9 mouse cellular contexts compared by ENCODE assay signal in the genomic region with DNA sequence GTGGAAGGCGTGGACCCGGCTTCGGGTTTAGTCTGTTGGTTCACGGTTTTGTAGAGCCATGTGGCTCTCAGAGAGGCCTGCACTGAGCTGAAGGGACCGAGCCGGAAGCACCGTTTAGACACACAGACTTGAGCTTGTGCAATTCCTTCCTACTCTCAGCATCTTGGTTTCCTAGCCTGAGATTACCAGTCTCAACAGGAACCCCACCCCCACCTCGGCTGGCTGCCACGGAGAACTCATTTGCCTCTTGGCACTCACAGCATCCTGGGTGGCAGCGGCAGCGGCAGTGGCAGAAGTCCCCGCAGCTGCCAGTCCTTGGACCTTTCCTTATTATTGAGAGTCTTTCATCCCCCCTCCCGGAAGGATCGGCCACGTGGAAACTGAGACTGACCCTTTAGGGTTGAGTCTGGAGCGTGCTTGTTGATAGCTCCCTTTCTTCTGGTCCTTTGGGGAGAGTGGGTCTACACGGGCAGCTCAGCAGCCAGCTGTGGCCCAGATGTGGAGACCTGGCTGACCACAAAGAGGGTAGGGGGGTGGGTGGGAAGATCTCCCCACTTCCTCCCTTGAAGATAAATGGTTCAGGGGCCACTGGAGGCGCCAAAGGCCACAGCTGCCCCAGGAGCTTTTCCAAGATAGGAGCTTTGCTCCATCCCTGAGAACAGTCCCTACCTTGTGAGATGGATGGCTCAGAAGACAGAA. TPM values are rescaled to one million over a fixed set of nuclear protein-coding genes. Genes with fewer than 3 reads are reported as not detected.
A peak's percentile ranks its signal among the peaks of the same experiment; 100 is the strongest.
DNase-seq lines count a peak whose midpoint lies in the region; ATAC-seq and TF ChIP-seq lines count a peak whose summit lies in the region.
"Had no signal": no experiment of that assay in that cellular context is flagged by ENCODE, and none has a peak within 500 bp of the region (broad histone marks: within the 10 kb centered on the region; RNA-seq: fewer than 3 reads in every experiment).

No protein-coding gene starts in this region.

- no peak overlapping the region for H3K4me3 ChIP-seq in forebrain, postnatal 0 days (ENCODE audit: low read depth, low read length)
- no peak overlapping the region for H3K4me3 ChIP-seq in forebrain, embryonic 11.5 days (ENCODE audit: low read depth, low read length)
- no peak overlapping the region for H3K4me3 ChIP-seq in lung, embryonic 15.5 days
- no peak overlapping the region for H3K4me3 ChIP-seq in intestine, postnatal 0 days (ENCODE audit: low read depth, low read length)
- H3K4me3 ChIP-seq in midbrain, embryonic 11.5 days (ENCODE audit: low read depth, low read length), result no peak overlapping the region
- H3K4me3 ChIP-seq: embryonic facial prominence, embryonic 15.5 days had no signal

- H3K36me3 ChIP-seq in forebrain, postnatal 0 days (ENCODE audit: insufficient read depth), result no peaks in the 10 kb centered on the region
- no peaks in the 10 kb centered on the region for H3K36me3 ChIP-seq in forebrain, embryonic 11.5 days (ENCODE audit: control insufficient read depth, insufficient read depth, low read length)
- no peaks in the 10 kb centered on the region for H3K36me3 ChIP-seq in lung, embryonic 15.5 days
- no peaks in the 10 kb centered on the region for H3K36me3 ChIP-seq in intestine, postnatal 0 days (ENCODE audit: control insufficient read depth, insufficient read depth)
- H3K36me3 ChIP-seq in midbrain, embryonic 11.5 days (ENCODE audit: control insufficient read depth, insufficient read depth, low read length), result no peaks in the 10 kb centered on the region
- H3K36me3 ChIP-seq: embryonic facial prominence, embryonic 15.5 days had no signal

- peak; percentile 69 for DNase-seq in forebrain, postnatal 0 days
- no peak for DNase-seq in forebrain, embryonic 11.5 days (ENCODE audit: low spot score)
- peak; percentile 10 for DNase-seq in CD4-positive helper T cell, adult 2 months (ENCODE audit: low read depth, low spot score)
- DNase-seq in midbrain, embryonic 11.5 days (ENCODE audit: low spot score, missing footprints), result no peak
- DNase-seq in yolk sac, embryonic 10.5 days (ENCODE audit: low spot score), result no peak

- no peak overlapping the region for H3K9ac ChIP-seq in forebrain, postnatal 0 days
- no peak overlapping the region for H3K9ac ChIP-seq in forebrain, embryonic 11.5 days (ENCODE audit: low read length)
- H3K9ac ChIP-seq in lung, embryonic 15.5 days, result no peak overlapping the region
- H3K9ac ChIP-seq in intestine, postnatal 0 days (ENCODE audit: low read depth, low read length), result no peak overlapping the region
- H3K9ac ChIP-seq in midbrain, embryonic 11.5 days (ENCODE audit: low read length), result no peak overlapping the region
- H3K9ac ChIP-seq: embryonic facial prominence, embryonic 15.5 days had no signal

- peak; percentile 23; the same call in 1 of the 2 replicates for ATAC-seq in forebrain, postnatal 0 days
- no peak for ATAC-seq in forebrain, embryonic 11.5 days (replicated peaks; ENCODE audit: low FRiP score)
- peak; percentile 56 to 62; a peak in 2 of 4 replicates for ATAC-seq in hematopoietic stem cell, adult 5-6 weeks (replicated peaks in 1 of 2; ENCODE audit: insufficient read depth in 1 of 2, low FRiP score in 2 of 2, low TSS enrichment in 1 of 2, low read depth in 1 of 2, poor library complexity in 2 of 2, severe bottlenecking in 2 of 2)
- peak; percentile 26; the same call in 1 of the 2 replicates for ATAC-seq in lung, embryonic 15.5 days (ENCODE audit: borderline replicate concordance, extremely low read depth, low FRiP score, low TSS enrichment)
- no peak for ATAC-seq in intestine, postnatal 0 days
- ATAC-seq in midbrain, embryonic 11.5 days (ENCODE audit: low FRiP score), result no peak

- H3K4me2 ChIP-seq in forebrain, postnatal 0 days (ENCODE audit: low read depth), result no peak overlapping the region
- H3K4me2 ChIP-seq in forebrain, embryonic 11.5 days (ENCODE audit: low read depth, low read length, severe bottlenecking), result no peak overlapping the region
- H3K4me2 ChIP-seq in lung, embryonic 15.5 days, result peak overlapping the region; percentile 29; the same call in 1 of the 2 replicates
- H3K4me2 ChIP-seq in intestine, postnatal 0 days (replicated peaks; ENCODE audit: low read depth), result no peak overlapping the region
- H3K4me2 ChIP-seq in midbrain, embryonic 11.5 days, result no peak overlapping the region
- H3K4me2 ChIP-seq: embryonic facial prominence, embryonic 15.5 days had no signal

- no peak overlapping the region for H3K27ac ChIP-seq in forebrain, postnatal 0 days (ENCODE audit: low read depth, low read length)
- no peak overlapping the region for H3K27ac ChIP-seq in forebrain, embryonic 11.5 days (ENCODE audit: low read depth, low read length)
- H3K27ac ChIP-seq in lung, embryonic 15.5 days, result peak overlapping the region; percentile 64
- no peak overlapping the region for H3K27ac ChIP-seq in intestine, postnatal 0 days (ENCODE audit: low read depth, low read length)
- no peak overlapping the region for H3K27ac ChIP-seq in midbrain, embryonic 11.5 days (ENCODE audit: low read depth, low read length)
- H3K27ac ChIP-seq: embryonic facial prominence, embryonic 15.5 days had no signal

- no peaks in the 10 kb centered on the region for H3K9me3 ChIP-seq in forebrain, postnatal 0 days (ENCODE audit: low read length)
- no peaks in the 10 kb centered on the region for H3K9me3 ChIP-seq in forebrain, embryonic 11.5 days (ENCODE audit: control insufficient read depth, low read length)
- no peaks in the 10 kb centered on the region for H3K9me3 ChIP-seq in lung, embryonic 15.5 days
- H3K9me3 ChIP-seq in intestine, postnatal 0 days (ENCODE audit: control insufficient read depth), result no peaks in the 10 kb centered on the region
- H3K9me3 ChIP-seq in midbrain, embryonic 11.5 days (ENCODE audit: control insufficient read depth, low read length), result no peaks in the 10 kb centered on the region
- H3K9me3 ChIP-seq: embryonic facial prominence, embryonic 15.5 days had no signal

- 54% methylated on average over 18 of the region's 18 CpGs for WGBS in forebrain, postnatal 0 days
- 74% methylated on average over 18 of the region's 18 CpGs for WGBS in forebrain, embryonic 11.5 days
- WGBS in lung, embryonic 15.5 days, result 39% methylated on average over 18 of the region's 18 CpGs
- 58% methylated on average over 18 of the region's 18 CpGs for WGBS in intestine, postnatal 0 days
- WGBS in midbrain, embryonic 11.5 days, result 74% methylated on average over 18 of the region's 18 CpGs

- TF ChIP-seq CTCF in forebrain, postnatal 0 days (IDR thresholded peaks at IDR 0.05; ENCODE audit: low read depth), result no peak
- no peak for TF ChIP-seq CTCF in intestine, postnatal 0 days (IDR thresholded peaks at IDR 0.05; ENCODE audit: low read depth)

- no peaks in the 10 kb centered on the region for H3K27me3 ChIP-seq in forebrain, postnatal 0 days (ENCODE audit: insufficient read depth, low read length)
- no peaks in the 10 kb centered on the region for H3K27me3 ChIP-seq in forebrain, embryonic 11.5 days (ENCODE audit: control insufficient read depth, insufficient read depth, low read length)
- H3K27me3 ChIP-seq in lung, embryonic 15.5 days, result no peaks in the 10 kb centered on the region
- H3K27me3 ChIP-seq in intestine, postnatal 0 days (replicated peaks; ENCODE audit: control insufficient read depth, insufficient read depth, low read length), result no peaks in the 10 kb centered on the region
- H3K27me3 ChIP-seq in midbrain, embryonic 11.5 days (ENCODE audit: control insufficient read depth, insufficient read depth, low read length), result no peaks in the 10 kb centered on the region
- H3K27me3 ChIP-seq: embryonic facial prominence, embryonic 15.5 days had no signal

- H3K4me1 ChIP-seq in forebrain, postnatal 0 days (ENCODE audit: insufficient read depth), result peaks cover 4% of the 10 kb centered on the region; the same call in 1 of the 2 replicates
- H3K4me1 ChIP-seq in forebrain, embryonic 11.5 days (replicated peaks; ENCODE audit: control insufficient read depth, insufficient read depth, low read length), result no peaks in the 10 kb centered on the region
- H3K4me1 ChIP-seq in lung, embryonic 15.5 days, result peaks cover 52% of the 10 kb centered on the region
- no peaks in the 10 kb centered on the region for H3K4me1 ChIP-seq in intestine, postnatal 0 days (replicated peaks; ENCODE audit: control insufficient read depth, insufficient read depth, low read length)
- no peaks in the 10 kb centered on the region for H3K4me1 ChIP-seq in midbrain, embryonic 11.5 days (ENCODE audit: control insufficient read depth, insufficient read depth, low read length)

RNA-seq across cellular contexts. Expression of a gene that starts 24.0 kb away (rescaled TPM):
- total RNA-seq in forebrain, postnatal 0 days (2014; rRNA removed), result 1.1 and 2.0 TPM in 2 replicates
- 0.58 and 0.68 TPM in 2 replicates for polyA plus RNA-seq in forebrain, postnatal 0 days (2015; fragmentation: Nextera tagmentation; extraction: Ambion mirVana)
- 0.21 TPM in 1 of 2 replicates, not detected in the other for polyA plus RNA-seq in forebrain, embryonic 11.5 days (2014; fragmentation: Nextera tagmentation; extraction: Ambion mirVana)
- total RNA-seq in hematopoietic stem cell, adult 5-6 weeks (2017), result not detected in 2 replicates
- polyA plus RNA-seq in lung, embryonic 15.5 days (2015; fragmentation: Nextera tagmentation; extraction: Ambion mirVana), result 10.3 and 10.4 TPM in 2 replicates
- polyA plus RNA-seq in intestine, postnatal 0 days (2015; fragmentation: Nextera tagmentation; extraction: Ambion mirVana), result 3.8 and 4.1 TPM in 2 replicates
- 0.29 TPM in 1 of 2 replicates, not detected in the other for polyA plus RNA-seq in midbrain, embryonic 11.5 days (2014; fragmentation: Nextera tagmentation; extraction: Ambion mirVana)

Comparison
In these comparisons a context has a peak if more than half of its experiments do, and no peak if none do; other contexts are left out.
1. ATAC-seq: peak in forebrain, postnatal 0 days (single experiment), hematopoietic stem cell, adult 5-6 weeks (2 of 2) and lung, embryonic 15.5 days (single experiment); none in forebrain, embryonic 11.5 days (single experiment), intestine, postnatal 0 days (single experiment) and midbrain, embryonic 11.5 days (single experiment).
2. DNase-seq: peak in forebrain, postnatal 0 days (single experiment) and CD4-positive helper T cell, adult 2 months (single experiment); none in forebrain, embryonic 11.5 days (single experiment), midbrain, embryonic 11.5 days (single experiment) and yolk sac, embryonic 10.5 days (single experiment).